Mouse (Mus musculus) limb, embryonic 11.5 days (tissue): ENCODE results near the gene Coro2a. TPM values are rescaled to one million over a fixed set of nuclear protein-coding genes. Genes with fewer than 3 reads are reported as not detected.

Experiments
- ATAC-seq: fragments of 200-750 bp; cut with Nextera tagmentation; 2 replicates; pipeline ENCODE4 v1.8.0; 2017; ENCODE audit warnings: low read depth; ENCODE audit not compliant: insufficient number of reproducible peaks, low FRiP score, low TSS enrichment
- DNase-seq: peaks from one replicate; pipeline ENCODE4 v3.0.0-alpha.2; 2015; ENCODE audit warnings: low spot score
- H3K27ac ChIP-seq: fragments of 300-500 bp; sonication (generic); replicated peaks from 2 replicates; pipeline ENCODE4 v1.5.1; 2014; ENCODE audit warnings: low read depth, mild to moderate bottlenecking, low read length
- H3K27me3 ChIP-seq: fragments of 300-500 bp; sonication (generic); 2 replicates; pipeline ENCODE4 v1.6.1; 2014; ENCODE audit warnings: mild to moderate bottlenecking, low read length, mixed read lengths; ENCODE audit not compliant: control insufficient read depth, insufficient read depth
- H3K36me3 ChIP-seq: fragments of 300-500 bp; sonication (generic); 2 replicates; pipeline ENCODE4 v1.6.1; 2014; ENCODE audit warnings: mild to moderate bottlenecking, low read length, moderate library complexity, mixed read lengths; ENCODE audit not compliant: control insufficient read depth, insufficient read depth
- H3K4me1 ChIP-seq: fragments of 300-500 bp; sonication (generic); 2 replicates; pipeline ENCODE4 v1.6.1; 2014; ENCODE audit warnings: low read length, mixed read lengths; ENCODE audit not compliant: control insufficient read depth, insufficient read depth
- H3K4me2 ChIP-seq: fragments of 300-500 bp; sonication (generic); 2 replicates; pipeline ENCODE4 v1.6.1; 2014; ENCODE audit warnings: low read depth, mild to moderate bottlenecking, moderate library complexity; ENCODE audit not compliant: severe bottlenecking
- H3K4me3 ChIP-seq: fragments of 300-500 bp; sonication (generic); 2 replicates; pipeline ENCODE4 v1.5.1; 2014; ENCODE audit warnings: low read depth, low read length
- H3K9ac ChIP-seq: fragments of 300-500 bp; sonication (generic); 2 replicates; pipeline ENCODE4 v1.6.1; 2014; ENCODE audit warnings: mild to moderate bottlenecking, low read length
- H3K9me3 ChIP-seq: fragments of 300-500 bp; sonication (generic); 2 replicates; pipeline ENCODE4 v1.6.1; 2016; ENCODE audit warnings: low read length; ENCODE audit not compliant: control insufficient read depth
- WGBS: fragments of 180-500 bp; shearing (Covaris S2); extraction: QIAGEN DNeasy Blood & Tissue Kit; methylation state at CpG from one replicate; pipeline ENCODE4 v1.1.7; 2014; 5-methylcytosine and 5-hydroxymethylcytosine counted together
- polyA plus RNA-seq: library from polyadenylated mRNA; unstranded; fragments of >200 nt; fragmentation: Nextera tagmentation; extraction: Ambion mirVana; gene quantifications from 2 replicates; pipeline ENCODE4 v1.2.1, GENCODE M21; 2014

Gene Coro2a
- polyA plus RNA-seq, 1 experiment from 2014 or later, result 1.7 TPM

DNA sequence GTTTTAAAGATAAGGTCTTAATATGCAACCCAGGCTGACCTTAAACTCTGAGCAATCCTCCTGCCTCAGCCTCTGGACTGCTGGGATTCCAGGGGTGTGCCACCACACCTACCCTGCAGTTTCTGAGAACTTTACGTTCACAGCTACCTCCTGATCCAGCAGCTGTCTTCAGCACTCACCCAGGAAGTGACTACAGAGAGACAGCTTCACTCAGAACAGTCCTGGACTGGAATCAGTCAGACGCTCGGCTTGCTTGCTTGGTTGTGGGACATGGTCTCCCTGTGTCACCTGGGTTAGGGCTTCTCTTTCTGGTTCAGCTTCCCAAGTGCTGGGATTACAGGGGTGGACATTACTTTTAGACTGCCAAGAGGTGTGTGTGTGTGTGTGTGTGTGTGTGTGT lies 45.1 kb downstream of the Coro2a start:
- Histone ChIP-seq H3K36me3 (no peaks in the 10 kb centered on the region), H3K9me3 (no peaks in the 10 kb centered on the region), H3K4me3 (no peak overlapping the region), H3K4me2 (no peak overlapping the region), H3K9ac (no peak overlapping the region), H3K27ac (no peak overlapping the region), H3K4me1 (no peaks in the 10 kb centered on the region), H3K27me3 (no peaks in the 10 kb centered on the region)
- ATAC-seq (no peak), DNase-seq (no peak)
- 77% methylated on average over 3 of the region's 3 CpGs for WGBS

DNA sequence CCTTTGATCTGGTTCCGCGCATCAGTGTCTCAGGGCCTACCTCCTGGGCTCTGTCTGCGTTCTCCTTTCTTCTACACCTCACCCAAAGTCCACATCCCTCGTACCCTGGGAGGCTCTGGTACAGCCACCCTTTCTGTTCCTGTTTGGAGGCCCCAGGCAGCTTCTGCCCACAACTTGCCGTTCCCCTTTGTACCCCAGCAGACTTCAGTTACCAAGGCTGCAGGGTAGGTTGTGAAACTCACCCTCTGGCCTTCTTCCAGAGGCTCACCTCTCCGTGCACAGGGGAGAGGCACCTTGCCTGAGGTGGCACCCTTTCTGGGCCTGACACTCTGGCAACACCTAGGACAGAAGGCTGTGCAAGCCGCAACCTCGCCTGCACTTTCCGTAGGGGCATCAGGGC lies 46.2 kb downstream of the Coro2a start:
- H3K4me1 ChIP-seq, result no peaks in the 10 kb centered on the region
- no peak overlapping the region for H3K27ac ChIP-seq
- no peak for DNase-seq
- H3K9me3 ChIP-seq, result no peaks in the 10 kb centered on the region
- no peak overlapping the region for H3K4me2 ChIP-seq
- ATAC-seq, result no peak
- WGBS, result 85% methylated on average over 9 of the region's 9 CpGs
- no peaks in the 10 kb centered on the region for H3K36me3 ChIP-seq
- no peaks in the 10 kb centered on the region for H3K27me3 ChIP-seq
- H3K4me3 ChIP-seq, result no peak overlapping the region
- H3K9ac ChIP-seq, result no peak overlapping the region

DNA sequence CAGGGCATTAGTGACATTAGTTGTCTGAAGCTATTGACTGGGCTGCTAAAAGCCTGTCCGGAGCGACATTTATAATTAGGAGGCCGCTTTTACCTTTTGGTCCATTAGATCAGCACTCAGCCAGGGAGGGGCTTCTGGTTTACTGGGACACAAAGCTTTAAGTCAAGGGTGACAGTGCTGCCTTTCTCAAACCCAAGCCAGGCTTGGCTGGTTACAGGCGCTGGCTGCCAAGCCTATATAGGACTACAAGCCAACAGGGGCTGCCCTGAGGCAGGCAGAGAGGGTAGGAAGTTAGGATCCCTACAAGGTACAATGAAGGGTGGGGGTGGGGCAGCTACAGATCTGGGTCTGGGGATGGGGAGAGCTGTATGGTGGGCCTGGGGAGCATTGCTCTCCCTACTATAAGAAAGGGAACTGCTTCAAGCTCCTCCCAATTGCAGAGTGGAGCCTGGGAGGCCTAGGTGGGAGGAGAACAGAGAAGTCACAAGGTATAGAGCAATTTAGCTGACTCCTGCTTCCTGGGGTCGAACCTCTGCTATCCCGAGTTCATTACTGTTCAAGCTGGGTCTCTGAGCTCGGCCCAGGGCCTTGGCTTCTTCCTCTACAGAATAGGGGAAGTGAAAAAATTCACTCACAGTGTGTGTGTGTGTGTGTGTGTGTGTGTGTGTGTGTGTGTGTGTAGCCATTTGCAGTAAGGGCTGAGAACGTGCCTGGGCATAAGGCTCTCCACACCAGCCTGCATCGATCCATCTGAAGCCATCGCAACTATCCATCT lies 47.5 kb downstream of the Coro2a start:
- no peak overlapping the region for H3K9ac ChIP-seq
- WGBS, result 72% methylated on average over 10 of the region's 10 CpGs
- H3K4me2 ChIP-seq, result no peak overlapping the region
- no peak overlapping the region for H3K27ac ChIP-seq
- H3K27me3 ChIP-seq, result no peaks in the 10 kb centered on the region
- DNase-seq (no peak), ATAC-seq (no peak)
- H3K36me3 ChIP-seq, result no peaks in the 10 kb centered on the region
- H3K4me3 ChIP-seq, result no peak overlapping the region
- H3K9me3 ChIP-seq, result no peaks in the 10 kb centered on the region
- H3K4me1 ChIP-seq, result no peaks in the 10 kb centered on the region

DNA sequence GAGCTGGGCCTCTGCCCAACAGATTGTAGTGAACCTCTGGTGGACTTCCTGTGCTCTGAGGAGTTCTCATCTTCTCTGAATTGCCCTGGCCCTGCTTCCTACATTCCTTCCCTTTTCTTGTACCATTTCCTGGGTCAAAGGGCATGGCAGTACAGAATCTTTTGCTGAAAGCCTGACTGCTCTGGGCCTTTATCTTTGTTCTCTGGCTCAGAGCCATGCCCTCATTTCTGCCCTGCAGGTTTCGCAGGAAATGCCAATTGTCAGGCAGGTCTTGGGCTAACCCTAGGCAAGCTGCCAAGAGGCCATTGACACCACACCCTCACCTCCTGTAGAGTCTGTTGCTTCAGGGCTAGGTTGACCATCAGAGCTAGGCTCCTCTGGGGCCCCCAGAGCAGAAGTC lies 48.1 kb downstream of the Coro2a start:
- ATAC-seq, result no peak
- Histone ChIP-seq H3K27me3 (no peaks in the 10 kb centered on the region), H3K9me3 (no peaks in the 10 kb centered on the region), H3K27ac (no peak overlapping the region), H3K9ac (no peak overlapping the region), H3K4me3 (no peak overlapping the region), H3K4me2 (no peak overlapping the region), H3K4me1 (no peaks in the 10 kb centered on the region), H3K36me3 (no peaks in the 10 kb centered on the region)
- no peak for DNase-seq
- WGBS, result 96% methylated on average over 1 of the region's 1 CpGs

DNA sequence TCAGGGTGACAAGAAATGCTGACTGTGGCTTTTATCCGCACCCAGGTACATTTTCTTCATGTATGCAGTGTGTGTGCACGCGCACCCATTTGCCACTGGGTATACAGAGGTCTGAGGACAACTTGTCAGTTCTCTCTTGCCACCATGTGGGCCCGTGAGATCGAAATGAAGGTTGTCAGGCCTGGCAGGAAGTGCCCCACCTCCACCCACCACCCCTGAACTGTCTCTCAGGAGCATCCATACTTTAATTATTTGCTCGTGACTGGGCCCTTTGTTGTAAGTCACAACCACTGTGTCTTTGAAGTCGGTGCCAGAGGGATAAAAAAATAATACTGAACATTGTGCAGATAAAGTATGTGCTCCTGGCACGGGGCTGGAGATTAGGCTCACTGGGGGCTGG lies 51.6 kb downstream of the Coro2a start:
- WGBS, result 74% methylated on average over 8 of the region's 8 CpGs
- Histone ChIP-seq H3K27ac (no peak overlapping the region), H3K27me3 (no peaks in the 10 kb centered on the region), H3K4me3 (no peak overlapping the region), H3K9me3 (no peaks in the 10 kb centered on the region), H3K36me3 (no peaks in the 10 kb centered on the region), H3K9ac (no peak overlapping the region), H3K4me1 (no peaks in the 10 kb centered on the region), H3K4me2 (no peak overlapping the region)
- no peak for ATAC-seq
- DNase-seq, result no peak

DNA sequence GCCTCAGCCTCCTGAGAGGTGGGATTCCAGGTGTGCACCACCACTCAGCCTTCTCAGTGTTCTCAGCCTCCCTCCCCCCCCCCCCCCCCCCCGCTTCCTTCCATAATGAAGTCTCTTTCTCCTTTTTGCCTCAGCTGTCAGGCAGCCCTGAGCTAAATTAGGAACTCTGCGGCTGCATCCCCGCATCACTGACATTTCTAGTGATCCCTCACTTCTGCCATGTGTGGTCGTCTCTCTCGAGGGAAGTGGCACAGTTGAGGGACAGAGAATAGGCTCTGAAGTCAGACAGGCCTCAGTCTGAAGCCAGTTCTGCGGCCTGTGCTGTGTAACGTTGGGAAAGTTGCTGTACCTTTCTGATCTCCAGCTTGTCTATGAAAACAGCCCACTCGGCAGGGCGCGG lies 52.0 kb downstream of the Coro2a start:
- Histone ChIP-seq H3K4me1 (no peaks in the 10 kb centered on the region), H3K4me3 (no peak overlapping the region), H3K9ac (no peak overlapping the region), H3K4me2 (no peak overlapping the region), H3K9me3 (no peaks in the 10 kb centered on the region), H3K27me3 (no peaks in the 10 kb centered on the region), H3K27ac (no peak overlapping the region), H3K36me3 (no peaks in the 10 kb centered on the region)
- ATAC-seq (no peak), DNase-seq (no peak)
- 88% methylated on average over 10 of the region's 10 CpGs for WGBS

DNA sequence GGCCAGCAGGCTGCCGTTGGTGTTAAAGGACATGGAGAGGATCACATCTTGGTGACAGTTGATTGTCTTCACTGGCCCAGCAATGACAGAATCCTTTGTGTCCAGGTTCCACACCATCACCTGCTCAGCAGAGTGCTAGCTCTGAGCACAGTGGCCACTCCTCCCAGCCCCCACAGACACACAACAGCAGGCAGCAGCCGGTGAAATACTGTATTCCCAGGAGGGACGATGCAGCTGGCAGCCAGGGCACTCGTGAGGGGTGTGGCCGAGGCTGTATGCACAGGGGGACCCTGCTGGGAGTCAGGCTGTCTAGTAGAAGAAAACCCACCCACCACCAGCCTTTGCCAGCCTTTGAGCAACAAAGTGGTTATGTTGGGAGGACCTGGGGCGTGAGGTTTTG lies 55.3 kb downstream of the Coro2a start:
- H3K27ac ChIP-seq, result no peak overlapping the region
- no peak overlapping the region for H3K9ac ChIP-seq
- ATAC-seq (no peak), DNase-seq (no peak)
- H3K4me3 ChIP-seq, result no peak overlapping the region
- no peaks in the 10 kb centered on the region for H3K27me3 ChIP-seq
- WGBS, result 45% methylated on average over 6 of the region's 6 CpGs
- H3K4me2 ChIP-seq, result no peak overlapping the region
- no peaks in the 10 kb centered on the region for H3K36me3 ChIP-seq
- H3K9me3 ChIP-seq, result no peaks in the 10 kb centered on the region
- H3K4me1 ChIP-seq, result no peaks in the 10 kb centered on the region

DNA sequence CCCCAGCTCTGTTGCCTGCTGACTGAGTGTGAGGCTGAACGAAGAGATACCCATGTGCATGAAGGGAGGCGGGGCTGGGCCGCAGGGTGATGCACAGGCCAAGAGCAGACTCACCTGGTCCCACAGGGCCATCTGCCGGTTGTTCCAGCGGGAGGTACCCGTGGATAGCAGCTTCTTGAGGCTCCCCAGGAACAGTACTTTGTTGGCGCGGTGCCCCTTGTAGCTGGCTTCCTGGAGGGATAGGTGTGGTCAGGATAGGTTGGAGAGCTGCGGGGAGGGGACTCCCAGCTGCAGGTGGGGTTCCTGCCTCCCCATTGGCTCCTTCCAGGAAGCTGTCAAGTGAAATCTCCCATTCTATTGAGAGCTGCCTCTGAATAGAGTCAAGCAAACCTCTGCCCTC lies 56.5 kb downstream of the Coro2a start:
- 7% methylated on average over 9 of the region's 9 CpGs for WGBS
- no peak for ATAC-seq
- H3K4me3 ChIP-seq, result no peak overlapping the region

DNA sequence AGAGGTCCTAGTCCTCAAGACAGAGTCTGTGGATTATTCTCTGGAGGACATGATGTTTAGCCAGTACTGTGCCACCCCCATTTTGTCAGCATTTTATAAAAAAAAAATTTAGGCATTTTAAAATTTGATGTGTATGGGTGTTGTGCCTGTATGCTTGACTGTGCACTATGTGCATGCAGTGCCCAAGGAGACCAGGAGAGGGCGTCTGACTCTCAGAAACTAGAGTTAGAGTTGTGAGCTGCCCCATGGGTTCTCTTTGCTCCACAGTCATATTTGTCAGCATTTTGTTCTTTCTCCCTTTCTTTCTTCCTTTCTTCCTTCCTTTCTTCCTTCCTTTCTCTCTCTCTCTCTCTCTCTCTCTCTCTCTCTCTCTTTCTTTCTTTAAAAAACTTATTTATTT lies 57.7 kb downstream of the Coro2a start:
- H3K4me1 ChIP-seq, result no peaks in the 10 kb centered on the region
- H3K27ac ChIP-seq, result no peak overlapping the region
- no peaks in the 10 kb centered on the region; the same call in 1 of the 2 replicates for H3K27me3 ChIP-seq
- no peak overlapping the region for H3K4me2 ChIP-seq
- no peak overlapping the region for H3K9ac ChIP-seq
- H3K4me3 ChIP-seq, result no peak overlapping the region
- ATAC-seq (no peak), DNase-seq (no peak)
- no peaks in the 10 kb centered on the region for H3K36me3 ChIP-seq
- 33% methylated on average over 1 of the region's 1 CpGs for WGBS
- H3K9me3 ChIP-seq, result no peaks in the 10 kb centered on the region

More for the DNA sequence above, 56.5 kb downstream of the Coro2a start:
- Histone ChIP-seq H3K9ac (no peak overlapping the region), H3K27me3 (no peaks in the 10 kb centered on the region), H3K36me3 (no peaks in the 10 kb centered on the region), H3K4me1 (no peaks in the 10 kb centered on the region), H3K9me3 (no peaks in the 10 kb centered on the region), H3K4me2 (no peak overlapping the region), H3K27ac (no peak overlapping the region)
- DNase-seq, result no peak
